Mouse (Mus musculus) megakaryocyte, embryonic 14.5 days (primary cell): Measurements from ENCODE around the gene Gm13283. TPM values are rescaled to one million over a fixed set of nuclear protein-coding genes. Genes with fewer than 3 reads are reported as not detected.
"Not testable (repeated sequence)": the region's sequence is repeated elsewhere in the genome, so short reads cannot be mapped to it uniquely, and the experiment has no call there.

Source experiments
- H3K27me3 ChIP-seq: replicated peaks from 2 replicates; pipeline ENCODE3; 2012; ENCODE audit warnings: inconsistent platforms
- H3K36me3 ChIP-seq: replicated peaks from 2 replicates; pipeline ENCODE3; 2012; ENCODE audit warnings: low read length, inconsistent platforms, mixed read lengths
- H3K4me1 ChIP-seq: 2 replicates; pipeline ENCODE4 v1.6.1; 2012; ENCODE audit warnings: inconsistent platforms
- H3K4me3 ChIP-seq: replicated peaks from 2 replicates; pipeline ENCODE3; 2012; ENCODE audit warnings: moderate library complexity, mild to moderate bottlenecking, inconsistent platforms
- H3K9me3 ChIP-seq: 2 replicates; pipeline ENCODE4 v1.6.1; 2012; ENCODE audit warnings: inconsistent platforms
- FLI1 ChIP-seq: IDR thresholded peaks from 2 replicates; pipeline ENCODE4 v1.6.1; 2012; ENCODE audit warnings: low read length, inconsistent platforms, mixed read lengths
- GATA1 ChIP-seq: IDR thresholded peaks from 3 replicates; pipeline ENCODE4 v1.6.1; 2012; ENCODE audit warnings: mixed read lengths, low read length, inconsistent platforms, borderline replicate concordance
- polyA plus RNA-seq: library from polyadenylated mRNA; stranded (reverse); fragments of >175 nt; gene quantifications from 2 replicates; pipeline ENCODE4 v1.2.3, GENCODE M21; 2012; ENCODE audit warnings: low replicate concordance; ENCODE audit not compliant: insufficient read depth

Gene Gm13283
- polyA plus RNA-seq = not detected in 2 replicates

GRCm38 (mm10) chr4:88759610-88760268 lies at the start of gene Gm13283:
Gene Gm13283, plus strand, starts transcription at chr4:88760119.
- not testable (repeated sequence) for H3K4me3 ChIP-seq, H3K27me3 ChIP-seq, H3K36me3 ChIP-seq, H3K4me1 ChIP-seq, H3K9me3 ChIP-seq

DNA sequence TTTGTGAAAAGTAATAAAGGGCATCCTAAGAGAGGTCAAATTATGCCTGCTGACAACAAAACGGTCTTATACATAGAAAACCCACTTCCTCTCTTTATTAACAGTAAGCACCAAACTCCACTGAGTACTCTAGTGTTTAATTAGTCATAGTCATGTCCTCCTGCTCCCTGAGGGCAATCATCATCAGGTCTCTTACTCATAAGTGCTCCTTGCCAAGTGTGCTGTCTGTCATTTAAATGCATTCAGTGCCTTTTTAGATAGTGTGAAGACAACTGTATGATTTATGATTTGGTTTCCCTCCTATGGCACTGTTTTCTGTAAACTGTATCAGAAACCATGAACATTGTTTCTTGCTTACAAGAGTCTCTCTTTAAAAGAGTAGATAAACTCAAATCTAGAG lies 45.6 kb upstream of the Gm13283 start:
- Histone ChIP-seq H3K36me3 (peaks cover 66% of the 10 kb centered on the region), H3K4me3 (no peak overlapping the region), H3K4me1 (peaks cover 42% of the 10 kb centered on the region), H3K9me3 (peaks cover 4% of the 10 kb centered on the region; the same call in 1 of the 2 replicates), H3K27me3 (no peaks in the 10 kb centered on the region)
- TF ChIP-seq GATA1 (no peak), FLI1 (no peak)

GRCm38 (mm10) chr4:88715059-88715458 lies 44.9 kb upstream of the Gm13283 start:
- Histone ChIP-seq H3K4me3 (no peak overlapping the region), H3K27me3 (no peaks in the 10 kb centered on the region), H3K9me3 (no peaks in the 10 kb centered on the region), H3K36me3 (peaks cover 63% of the 10 kb centered on the region), H3K4me1 (peaks cover 40% of the 10 kb centered on the region)
- TF ChIP-seq GATA1 (no peak), FLI1 (no peak)

GRCm38 (mm10) chr4:88718715-88719114 lies 41.2 kb upstream of the Gm13283 start:
- H3K4me3 ChIP-seq = peak overlapping the region; percentile 89
- no peak for TF ChIP-seq GATA1

GRCm38 (mm10) chr4:88721791-88722721 lies 37.9 kb upstream of the Gm13283 start, which contains the start of the genes Gm26566 and Klhl9:
Gene Gm26566, plus strand, starts transcription at chr4:88721805.
Gene Klhl9, minus strand, starts transcription at chr4:88722465.
- Histone ChIP-seq H3K9me3 (no peaks in the 10 kb centered on the region), H3K27me3 (no peaks in the 10 kb centered on the region), H3K36me3 (peaks cover 32% of the 10 kb centered on the region), H3K4me1 (peaks cover 42% of the 10 kb centered on the region), H3K4me3 (peak within 1 kb of the TSS; percentile 99)
- TF ChIP-seq GATA1 = no peak
- no peak for TF ChIP-seq FLI1

More at GRCm38 (mm10) chr4:88718715-88719114, 41.2 kb upstream of the Gm13283 start:
- H3K36me3 ChIP-seq = peaks cover 56% of the 10 kb centered on the region
- no peaks in the 10 kb centered on the region for H3K9me3 ChIP-seq
- no peaks in the 10 kb centered on the region for H3K27me3 ChIP-seq
- H3K4me1 ChIP-seq = peaks cover 48% of the 10 kb centered on the region

DNA sequence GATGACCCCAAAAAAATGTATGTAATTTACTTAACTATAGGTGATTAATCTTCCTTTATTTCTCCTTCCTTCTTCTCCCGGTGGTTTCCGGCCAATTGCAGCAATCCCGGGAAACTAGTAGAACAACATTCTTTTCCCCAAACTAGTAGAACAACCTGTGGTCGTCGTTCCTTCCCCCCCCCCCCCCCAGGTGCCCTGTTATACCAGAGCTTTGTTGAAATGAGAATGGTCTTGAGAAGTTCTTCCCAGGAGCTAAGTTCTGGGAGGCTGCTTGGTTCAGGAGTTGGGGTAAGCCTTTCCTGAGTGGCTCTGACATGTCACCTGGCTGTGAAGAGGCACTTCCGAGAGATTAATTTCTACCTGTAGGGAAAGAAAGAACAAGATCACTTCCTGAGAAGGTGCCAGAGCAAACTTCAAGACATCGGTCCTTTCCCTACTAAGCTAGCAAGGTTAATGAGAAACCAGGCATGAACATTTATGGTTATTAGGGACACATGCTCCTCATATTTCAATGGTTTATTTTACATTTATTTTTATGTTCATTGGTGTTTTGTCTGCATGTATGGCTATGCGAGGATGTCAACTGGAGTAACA lies 36.3 kb upstream of the Gm13283 start:
- no peak for TF ChIP-seq FLI1
- TF ChIP-seq GATA1 = no peak
- no peaks in the 10 kb centered on the region for H3K27me3 ChIP-seq

DNA sequence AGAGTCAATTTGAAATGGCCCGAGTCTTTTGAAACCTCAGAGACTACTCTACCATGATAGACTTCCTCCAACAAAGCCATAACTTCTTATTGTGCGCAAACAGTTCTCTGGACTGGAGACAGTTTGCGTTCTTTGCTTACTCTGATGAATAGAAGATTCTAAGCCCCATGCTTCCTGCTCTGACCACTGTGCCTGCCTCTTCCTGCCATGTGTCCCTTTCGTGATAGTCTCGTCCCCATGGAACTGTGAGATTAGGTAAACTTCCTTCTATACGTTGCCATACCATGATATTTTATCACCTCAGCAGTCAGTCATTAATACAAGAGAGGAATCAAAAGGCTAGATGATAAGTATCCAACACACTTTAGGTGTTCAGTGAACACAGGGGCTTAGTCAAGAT lies 33.2 kb upstream of the Gm13283 start:
- Histone ChIP-seq H3K4me1 (peaks cover 28% of the 10 kb centered on the region), H3K27me3 (no peaks in the 10 kb centered on the region), H3K36me3 (no peaks in the 10 kb centered on the region), H3K9me3 (no peaks in the 10 kb centered on the region), H3K4me3 (peak overlapping the region; percentile 89)
- TF ChIP-seq GATA1 (no peak), FLI1 (no peak)

More for the DNA sequence above, 36.3 kb upstream of the Gm13283 start:
- no peak overlapping the region for H3K4me3 ChIP-seq
- no peaks in the 10 kb centered on the region for H3K9me3 ChIP-seq
- peaks cover 45% of the 10 kb centered on the region for H3K4me1 ChIP-seq
- peaks cover 19% of the 10 kb centered on the region for H3K36me3 ChIP-seq

- Histone ChIP-seq H3K36me3 (no peaks in the 10 kb centered on the region), H3K27me3 (no peaks in the 10 kb centered on the region), H3K4me3 (peak overlapping the region; percentile 89), H3K4me1 (peaks cover 28% of the 10 kb centered on the region), H3K9me3 (no peaks in the 10 kb centered on the region)
- TF ChIP-seq GATA1 (no peak), FLI1 (no peak)
Measured at GRCm38 (mm10) chr4:88727324-88727723, 32.6 kb upstream of the Gm13283 start.

DNA sequence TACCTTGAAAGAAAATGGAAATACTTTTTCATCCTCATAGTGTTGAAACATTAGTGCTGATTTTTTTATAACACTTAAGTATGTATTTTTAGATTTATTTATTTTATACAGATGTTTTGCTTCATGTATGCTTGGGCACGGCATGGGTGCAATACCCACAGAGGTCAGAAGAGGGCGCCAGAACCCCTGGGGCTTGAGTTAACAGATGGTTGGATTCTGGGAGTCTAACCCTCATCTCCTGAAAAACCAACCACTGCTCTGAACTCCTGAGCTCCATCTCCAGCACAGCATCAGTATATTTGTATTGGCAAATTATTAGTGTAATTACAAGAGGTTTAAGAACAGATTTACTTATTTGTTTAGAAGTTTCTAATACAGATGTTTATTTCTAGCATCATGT lies 21.4 kb upstream of the Gm13283 start:
- Histone ChIP-seq H3K27me3 (peaks cover 6% of the 10 kb centered on the region), H3K4me3 (no peak overlapping the region), H3K36me3 (no peaks in the 10 kb centered on the region), H3K9me3 (no peaks in the 10 kb centered on the region), H3K4me1 (peaks cover 16% of the 10 kb centered on the region)
- TF ChIP-seq GATA1 (no peak), FLI1 (no peak)

- no peaks in the 10 kb centered on the region for H3K36me3 ChIP-seq
- H3K4me3 ChIP-seq = no peak overlapping the region
- H3K27me3 ChIP-seq = peaks cover 6% of the 10 kb centered on the region
- TF ChIP-seq GATA1 = no peak
- no peak for TF ChIP-seq FLI1
- H3K9me3 ChIP-seq = no peaks in the 10 kb centered on the region
- H3K4me1 ChIP-seq = peaks cover 16% of the 10 kb centered on the region
Measured at GRCm38 (mm10) chr4:88739036-88739435, 20.9 kb upstream of the Gm13283 start.
